Mouse (Mus musculus): ENCODE measurements around the gene Shank2. TPM values are rescaled to one million over a fixed set of nuclear protein-coding genes. Genes with fewer than 3 reads are reported as not detected.

The Shank2 gene
- total RNA-seq, 2 experiments from 2014 or later = 162 to 172 TPM

GRCm38 (mm10) chr7:144142036-144142435 lies 140.3 kb downstream of the Shank2 start:
- intact Hi-C loops (cut with DNase I) = no loop called here
- no peak for DNase-seq (ENCODE audit: extremely low spot score in 1 of 2, low spot score in 2 of 2)

- DNase-seq (ENCODE audit: extremely low spot score in 1 of 2, low spot score in 2 of 2) = no peak
Observed at GRCm38 (mm10) chr7:144143941-144144340, 142.2 kb downstream of the Shank2 start.

GRCm38 (mm10) chr7:144148111-144148510 lies 146.4 kb downstream of the Shank2 start:
- intact Hi-C loops (cut with DNase I) = no loop called here
- DNase-seq (ENCODE audit: extremely low spot score in 1 of 2, low spot score in 2 of 2) = no peak

More at GRCm38 (mm10) chr7:144143941-144144340, 142.2 kb downstream of the Shank2 start:
- intact Hi-C loops (cut with DNase I) = no loop called here

GRCm38 (mm10) chr7:144153124-144153523 lies 151.4 kb downstream of the Shank2 start:
- intact Hi-C loops (cut with DNase I) = no loop called here
- no peak for DNase-seq (ENCODE audit: extremely low spot score in 1 of 2, low spot score in 2 of 2)

GRCm38 (mm10) chr7:144153682-144154081 lies 152.0 kb downstream of the Shank2 start:
- no peak for DNase-seq (ENCODE audit: extremely low spot score in 1 of 2, low spot score in 2 of 2)
- intact Hi-C loops (cut with DNase I) = no loop called here

- no peak for DNase-seq (ENCODE audit: extremely low spot score in 1 of 2, low spot score in 2 of 2)
- intact Hi-C loops (cut with DNase I) = no loop called here
Observed at GRCm38 (mm10) chr7:144157936-144158335, 156.2 kb downstream of the Shank2 start.

GRCm38 (mm10) chr7:144159556-144159955 lies 157.8 kb downstream of the Shank2 start:
- intact Hi-C loops (cut with DNase I) = no loop called here
- no peak for DNase-seq (ENCODE audit: extremely low spot score in 1 of 2, low spot score in 2 of 2)

GRCm38 (mm10) chr7:144160066-144160465 lies 158.3 kb downstream of the Shank2 start:
- intact Hi-C loops (cut with DNase I) = no loop called here
- DNase-seq (ENCODE audit: extremely low spot score in 1 of 2, low spot score in 2 of 2) = no peak

- intact Hi-C loops (cut with DNase I) = no loop called here
- DNase-seq (ENCODE audit: extremely low spot score in 1 of 2, low spot score in 2 of 2) = no peak
Observed at GRCm38 (mm10) chr7:144160646-144161249, 159.0 kb downstream of the Shank2 start.

GRCm38 (mm10) chr7:144170272-144170671 lies 168.5 kb downstream of the Shank2 start:
- intact Hi-C loops (cut with DNase I) = no loop called here
- DNase-seq (ENCODE audit: extremely low spot score in 1 of 2, low spot score in 2 of 2) = no peak

GRCm38 (mm10) chr7:144170686-144171085 lies 169.0 kb downstream of the Shank2 start:
- DNase-seq (ENCODE audit: extremely low spot score in 1 of 2, low spot score in 2 of 2) = no peak
- intact Hi-C loops (cut with DNase I) = no loop called here

GRCm38 (mm10) chr7:144173869-144174268 lies 172.1 kb downstream of the Shank2 start:
- intact Hi-C loops (cut with DNase I) = loop anchor here (2.0 kb wide), 2 partner anchors 41 to 77 kb away; no protein-coding TSS in a partner anchor
- peak in 1 of 2 experiments; percentile 56 for DNase-seq (ENCODE audit: extremely low spot score in 1 of 2, low spot score in 2 of 2)

- no peak for DNase-seq (ENCODE audit: extremely low spot score in 1 of 2, low spot score in 2 of 2)
- intact Hi-C loops (cut with DNase I) = loop anchor here (2.0 kb wide), 2 partner anchors 42 to 78 kb away; no protein-coding TSS in a partner anchor
Observed at GRCm38 (mm10) chr7:144174329-144174728, 172.6 kb downstream of the Shank2 start.

- intact Hi-C loops (cut with DNase I) = loop anchor here (2.0 to 5.0 kb wide), 3 partner anchors 42 to 93 kb away; no protein-coding TSS in a partner anchor
Observed at GRCm38 (mm10) chr7:144175025-144175424, 173.3 kb downstream of the Shank2 start.

GRCm38 (mm10) chr7:144175481-144176233 lies 173.9 kb downstream of the Shank2 start:
- peak; percentile 54 to 73 for DNase-seq (ENCODE audit: extremely low spot score in 1 of 2, low spot score in 2 of 2)
- intact Hi-C loops (cut with DNase I) = loop anchor here (2.0 to 5.0 kb wide), 3 partner anchors 43 to 93 kb away; no protein-coding TSS in a partner anchor

More at GRCm38 (mm10) chr7:144175025-144175424, 173.3 kb downstream of the Shank2 start:
- no peak for DNase-seq (ENCODE audit: extremely low spot score in 1 of 2, low spot score in 2 of 2)

- intact Hi-C loops (cut with DNase I) = loop anchor here (5.0 kb wide), 1 partner anchor 94 kb away; no protein-coding TSS in a partner anchor
- DNase-seq (ENCODE audit: extremely low spot score in 1 of 2, low spot score in 2 of 2) = no peak
Observed at GRCm38 (mm10) chr7:144176234-144176730, 174.6 kb downstream of the Shank2 start.

- intact Hi-C loops (cut with DNase I) = loop anchor here (5.0 kb wide), 1 partner anchor 97 kb away; no protein-coding TSS in a partner anchor
- no peak for DNase-seq (ENCODE audit: extremely low spot score in 1 of 2, low spot score in 2 of 2)
Observed at GRCm38 (mm10) chr7:144179436-144179835, 177.7 kb downstream of the Shank2 start.

GRCm38 (mm10) chr7:144180885-144181284 lies 179.2 kb downstream of the Shank2 start:
- peak in 1 of 2 experiments; percentile 62 for DNase-seq (ENCODE audit: extremely low spot score in 1 of 2, low spot score in 2 of 2)
- intact Hi-C loops (cut with DNase I) = no loop called here

- intact Hi-C loops (cut with DNase I) = no loop called here
- no peak for DNase-seq (ENCODE audit: extremely low spot score in 1 of 2, low spot score in 2 of 2)
Observed at GRCm38 (mm10) chr7:144187869-144188430, 186.2 kb downstream of the Shank2 start.

All from left cerebral cortex, postnatal 10 days (tissue).